Mouse (Mus musculus) spleen, adult 2 months (tissue): ENCODE data around the gene Fiz1. TPM values are rescaled to one million over a fixed set of nuclear protein-coding genes. Genes with fewer than 3 reads are reported as not detected.

ENCODE experiments used
- DNase-seq, 2 experiments: peaks; one replicate each; pipeline versions ENCODE4 v3.0.0 to v3.0.0-alpha.2; 2012 to 2021; ENCODE audit warnings: low spot score in 2 of 2, low read depth in 1 of 2
- H3K27ac ChIP-seq: fragments of 200-500 bp; 2 replicates; pipeline ENCODE4 v1.5.1; 2012; ENCODE audit warnings: low read length, inconsistent platforms; ENCODE audit not compliant: insufficient read depth
- H3K27me3 ChIP-seq: fragments of 200-500 bp; 2 replicates; pipeline ENCODE4 v1.6.1; 2012; ENCODE audit warnings: mild to moderate bottlenecking, moderate library complexity, low read length, inconsistent platforms; ENCODE audit not compliant: control insufficient read depth, insufficient read depth
- H3K36me3 ChIP-seq: fragments of 200-500 bp; 2 replicates; pipeline ENCODE4 v1.6.1; 2012; ENCODE audit warnings: mild to moderate bottlenecking, low read length, inconsistent platforms; ENCODE audit not compliant: control insufficient read depth, insufficient read depth
- H3K4me1 ChIP-seq: fragments of 200-500 bp; 2 replicates; pipeline ENCODE4 v1.6.1; 2011; ENCODE audit warnings: inconsistent platforms; ENCODE audit not compliant: control insufficient read depth, insufficient read depth, insufficient read length
- H3K4me3 ChIP-seq: fragments of 200-500 bp; 2 replicates; pipeline ENCODE4 v1.5.1; 2011; ENCODE audit warnings: mild to moderate bottlenecking, inconsistent platforms; ENCODE audit not compliant: insufficient read depth, insufficient read length; ENCODE audit errors: extremely low read depth
- CTCF ChIP-seq: fragments of 200-500 bp; IDR thresholded peaks from 2 replicates; pipeline ENCODE4 v1.5.1; 2011; ENCODE audit warnings: mild to moderate bottlenecking, inconsistent platforms; ENCODE audit not compliant: insufficient read depth, insufficient read length, insufficient replicate concordance; ENCODE audit errors: extremely low read depth
- POLR2A ChIP-seq: fragments of 200-500 bp; IDR thresholded peaks from 2 replicates; pipeline ENCODE4 v1.6.1; 2011; ENCODE audit warnings: low read depth, low read length, inconsistent platforms
- WGBS: fragments of 180-500 bp; shearing (Covaris S2); methylation state at CpG from one replicate; pipeline ENCODE4 v1.1.7; 2018; 5-methylcytosine and 5-hydroxymethylcytosine counted together
- polyA plus RNA-seq: library from polyadenylated mRNA; depleted of rRNA; stranded (reverse); fragments of >200 nt; gene quantifications from 2 replicates; pipeline ENCODE4 v1.2.3, GENCODE M21; 2012

The Fiz1 gene
- polyA plus RNA-seq, 1 experiment: 26.8 TPM

DNA sequence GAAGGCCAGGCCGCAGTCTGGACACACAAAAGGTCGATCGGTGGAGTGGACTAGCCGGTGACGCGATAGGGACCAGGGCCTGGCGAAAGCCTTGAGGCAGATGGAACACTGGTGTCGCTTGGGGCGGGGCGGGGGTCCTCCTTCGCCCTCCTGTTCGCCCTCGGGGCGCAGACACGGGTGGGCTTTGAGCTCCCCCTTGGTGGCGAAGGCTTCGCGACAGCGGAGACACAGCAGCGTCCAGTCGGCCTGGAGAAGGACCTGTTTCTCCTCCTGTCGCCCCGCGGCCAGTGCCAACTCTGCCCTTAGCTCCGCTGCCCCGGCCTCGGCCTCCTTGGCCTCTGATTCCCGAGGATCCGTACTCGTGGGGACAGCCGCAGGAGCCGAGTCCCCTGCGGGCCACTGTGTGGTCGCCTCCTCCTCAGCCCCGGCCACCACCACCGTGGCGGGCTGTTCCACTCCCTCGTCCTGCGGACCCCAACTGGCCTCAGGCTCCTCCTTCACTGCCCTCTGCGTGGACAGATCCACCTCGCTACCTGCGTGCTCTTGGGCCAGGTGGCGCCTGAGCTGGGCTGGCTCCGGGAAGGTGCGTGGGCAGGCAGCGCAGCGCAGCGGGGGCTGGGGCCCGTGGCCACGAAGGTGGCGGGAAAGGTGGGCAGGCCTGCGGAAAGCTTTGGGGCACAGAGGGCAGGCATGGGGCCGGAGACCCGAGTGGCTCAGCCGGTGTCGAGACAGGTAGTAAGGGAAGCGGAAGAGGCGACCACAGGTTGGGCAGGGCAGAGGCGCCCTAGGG, 20.3 kb downstream of the Fiz1 start:
- peaks cover 7% of the 10 kb centered on the region for H3K36me3 ChIP-seq
- no peak overlapping the region for H3K4me3 ChIP-seq
- no peak overlapping the region for H3K27ac ChIP-seq
- TF ChIP-seq POLR2A: no peak
- TF ChIP-seq CTCF: no peak
- WGBS: 92% methylated on average over 59 of the region's 59 CpGs
- peaks cover 9% of the 10 kb centered on the region; the same call in 1 of the 2 replicates for H3K4me1 ChIP-seq
- H3K27me3 ChIP-seq: no peaks in the 10 kb centered on the region
- no peak for DNase-seq

DNA sequence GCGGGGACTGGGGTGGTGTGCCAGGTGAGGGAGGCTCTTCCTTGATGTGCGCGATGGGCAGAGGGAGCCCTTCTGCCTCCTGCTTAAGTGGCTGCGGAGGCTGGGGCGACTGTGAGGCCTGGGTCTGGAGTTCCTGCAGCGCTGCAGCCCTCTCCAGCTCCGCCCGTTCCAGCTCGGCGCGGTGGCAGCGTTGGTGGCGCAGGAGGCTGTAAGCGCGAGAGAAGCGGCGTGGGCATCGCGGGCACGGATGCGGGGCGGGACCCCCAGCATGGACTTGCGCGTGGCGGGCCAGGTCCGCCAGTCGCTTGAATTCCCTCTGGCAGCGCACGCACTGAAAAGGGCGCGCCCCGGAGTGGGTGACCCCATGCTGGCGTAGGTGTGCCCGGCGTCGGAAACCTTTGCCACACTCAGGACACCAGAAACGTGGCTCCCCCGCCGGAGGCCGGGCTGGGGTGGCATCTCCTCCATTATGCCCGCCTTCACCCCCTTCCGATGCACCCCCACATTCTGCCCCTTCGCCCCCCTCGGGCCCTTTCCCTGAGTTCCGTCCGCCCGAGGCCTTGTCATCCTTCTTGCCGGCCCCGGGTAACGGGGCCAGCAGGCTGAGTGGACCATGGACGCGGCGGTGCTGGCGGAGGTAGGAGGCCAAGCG, 21.0 kb downstream of the Fiz1 start:
- WGBS: 93% methylated on average over 55 of the region's 55 CpGs
- TF ChIP-seq CTCF: no peak
- no peak for TF ChIP-seq POLR2A
- H3K36me3 ChIP-seq: peaks cover 7% of the 10 kb centered on the region
- H3K4me3 ChIP-seq: no peak overlapping the region
- no peaks in the 10 kb centered on the region for H3K27me3 ChIP-seq
- no peak for DNase-seq
- peaks cover 9% of the 10 kb centered on the region; the same call in 1 of the 2 replicates for H3K4me1 ChIP-seq
- no peak overlapping the region for H3K27ac ChIP-seq

DNA sequence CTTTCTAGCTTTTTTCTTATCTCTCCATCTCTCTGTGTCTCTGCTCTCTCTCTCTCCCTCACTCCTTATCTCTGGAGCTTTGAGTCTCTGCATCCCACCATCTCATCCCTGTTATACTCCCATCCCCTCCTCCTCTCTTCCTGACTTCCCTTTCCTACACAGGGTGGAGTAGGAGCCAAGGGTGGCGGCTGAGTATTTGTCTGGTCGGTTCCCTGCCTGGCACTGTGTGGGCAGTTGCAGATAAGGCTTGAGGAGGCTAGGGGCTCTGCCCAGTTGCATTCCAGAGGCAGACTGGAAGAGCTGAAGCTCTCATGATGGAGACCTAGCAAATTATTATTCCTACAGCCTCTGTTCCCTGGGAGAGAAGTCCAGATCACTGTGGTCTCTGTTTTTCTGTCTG, 26.2 kb downstream of the Fiz1 start:
- Histone ChIP-seq H3K4me1 (no peaks in the 10 kb centered on the region), H3K36me3 (no peaks in the 10 kb centered on the region; the same call in 1 of the 2 replicates), H3K27me3 (no peaks in the 10 kb centered on the region)

DNA sequence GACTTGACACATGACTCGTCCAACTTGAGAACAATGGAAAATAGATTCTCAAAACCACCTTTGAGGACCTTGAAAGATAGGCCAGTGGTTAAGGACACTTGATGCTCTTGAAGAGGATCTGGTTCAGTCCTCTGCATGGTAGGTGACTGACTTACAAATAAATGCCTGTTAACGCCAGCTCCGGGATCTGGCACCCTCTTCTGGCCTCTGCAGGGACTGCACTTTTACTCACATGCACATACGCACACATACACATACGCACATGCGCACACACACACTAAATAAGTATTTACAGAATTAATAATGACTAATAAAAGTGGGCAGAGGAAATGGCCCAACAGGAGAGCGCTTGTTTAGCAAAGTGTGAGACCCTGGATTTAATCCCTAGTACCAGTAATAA, 37.7 kb downstream of the Fiz1 start:
- H3K36me3 ChIP-seq: no peaks in the 10 kb centered on the region
- H3K4me1 ChIP-seq: no peaks in the 10 kb centered on the region
- 93% methylated on average over 7 of the region's 7 CpGs for WGBS
- TF ChIP-seq POLR2A (no peak), CTCF (no peak)
- no peaks in the 10 kb centered on the region for H3K27me3 ChIP-seq
- no peak overlapping the region for H3K4me3 ChIP-seq
- no peak for DNase-seq
- H3K27ac ChIP-seq: no peak overlapping the region

More for the DNA sequence above, 26.2 kb downstream of the Fiz1 start:
- WGBS: 47% methylated on average over 2 of the region's 2 CpGs
- no peak for DNase-seq
- H3K4me3 ChIP-seq: no peak overlapping the region
- TF ChIP-seq POLR2A (no peak), CTCF (no peak)
- H3K27ac ChIP-seq: no peak overlapping the region

DNA sequence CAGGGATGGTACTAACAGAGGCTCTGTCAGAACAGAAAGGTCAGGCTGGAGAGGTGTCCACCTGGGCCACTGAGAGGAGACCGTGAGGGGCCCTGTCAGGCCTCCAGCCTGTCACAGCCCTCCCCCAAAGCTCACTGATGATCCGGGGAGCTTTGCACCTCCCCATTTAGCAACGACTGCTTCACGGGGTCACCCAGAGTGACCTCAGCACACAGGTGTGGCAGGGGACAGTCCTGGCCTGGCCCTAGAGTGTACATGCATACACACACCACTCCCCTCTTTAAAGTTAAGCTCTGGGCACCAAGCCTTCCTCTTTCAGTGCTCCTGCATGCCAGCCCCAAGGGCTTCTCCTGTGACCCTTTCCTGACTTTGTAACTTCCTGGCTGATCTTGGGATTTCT, 39.0 kb downstream of the Fiz1 start:
- Histone ChIP-seq H3K4me3 (no peak overlapping the region), H3K27ac (no peak overlapping the region), H3K36me3 (no peaks in the 10 kb centered on the region), H3K27me3 (no peaks in the 10 kb centered on the region), H3K4me1 (no peaks in the 10 kb centered on the region)
- no peak for TF ChIP-seq CTCF
- TF ChIP-seq POLR2A: no peak
- DNase-seq: no peak
- 74% methylated on average over 4 of the region's 4 CpGs for WGBS

DNA sequence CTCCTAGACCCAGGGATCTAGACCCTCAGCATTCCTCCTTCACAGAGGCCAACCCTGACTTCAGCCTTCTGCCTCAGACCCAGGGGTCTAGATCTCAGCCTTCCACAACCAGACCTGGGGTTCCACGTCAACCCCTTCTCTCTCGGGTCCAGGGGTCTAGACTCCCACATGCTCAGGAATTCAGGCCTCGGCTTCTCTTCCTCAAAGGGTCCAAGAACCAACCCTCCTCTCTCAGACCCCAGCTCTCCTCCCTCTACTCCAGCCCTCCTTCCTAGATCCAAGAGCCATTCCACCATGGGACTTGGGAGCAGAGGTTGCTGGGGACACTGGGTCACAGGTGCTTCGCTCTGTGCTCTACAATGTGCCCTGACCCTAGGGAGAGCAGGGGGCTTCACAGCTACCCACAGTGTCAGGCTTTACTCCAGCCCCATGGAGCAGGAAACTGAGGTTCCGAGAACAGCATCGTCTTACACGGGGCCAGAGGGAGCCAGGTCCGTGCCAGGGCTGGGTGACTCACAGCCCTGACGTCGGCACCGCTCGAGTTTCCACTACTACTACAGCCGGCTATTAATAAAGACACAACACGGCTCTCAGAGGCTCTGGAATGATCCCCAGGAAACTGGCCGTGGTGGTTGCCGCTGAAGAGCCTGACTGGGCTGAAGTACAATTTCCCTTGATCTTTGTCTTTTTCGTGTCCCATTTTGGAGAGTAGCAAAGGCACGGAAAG, 42.0 kb downstream of the Fiz1 start:
- Histone ChIP-seq H3K4me1 (no peaks in the 10 kb centered on the region), H3K27ac (no peak overlapping the region), H3K4me3 (no peak overlapping the region), H3K27me3 (no peaks in the 10 kb centered on the region), H3K36me3 (no peaks in the 10 kb centered on the region)
- no peak for TF ChIP-seq POLR2A
- no peak for TF ChIP-seq CTCF
- no peak for DNase-seq
- 52% methylated on average over 18 of the region's 18 CpGs for WGBS
